21 mouse cellular contexts compared by ENCODE assay signal in genomic region chr5:107995936-107996335, GRCm38 (mm10). TPM values are rescaled to one million over a fixed set of nuclear protein-coding genes. Genes with fewer than 3 reads are reported as not detected.
DNase-seq lines count a peak whose midpoint lies in the region.
"Had no signal": no experiment of that assay in that cellular context is flagged by ENCODE, and none has a peak within 500 bp of the region (broad histone marks: within the 10 kb centered on the region; RNA-seq: fewer than 3 reads in every experiment).

No protein-coding gene starts in this region.

- H3K4me3 ChIP-seq in heart, embryonic 10.5 days: no peak overlapping the region
- no peak overlapping the region for H3K4me3 ChIP-seq in forebrain, embryonic 10.5 days
- H3K4me3 ChIP-seq: embryonic facial prominence, embryonic 15.5 days; heart, embryonic 13.5 days; hindbrain, embryonic 13.5 days; kidney, embryonic 15.5 days; left cerebral cortex, adult 2 months; limb, embryonic 10.5 days had no signal

- peak; percentile 0 for DNase-seq in cerebellum, adult 9-10 months
- no peak for DNase-seq in cerebellum, postnatal 4 days (ENCODE audit: low spot score in 2 of 2)
- DNase-seq in urinary bladder, postnatal 14 days (ENCODE audit: low spot score): peak; percentile 43
- DNase-seq in urinary bladder, adult 2 months (ENCODE audit: low spot score): no peak
- DNase-seq in adrenal gland, postnatal 10 days: peak; percentile 59
- no peak for DNase-seq in heart, embryonic 10.5 days (ENCODE audit: low spot score)
- DNase-seq in left cerebral cortex, adult 8-10 months (ENCODE audit: low spot score in 2 of 2): no peak
- no peak for DNase-seq in forebrain, embryonic 10.5 days (ENCODE audit: extremely low spot score, low spot score)
- DNase-seq: cerebellum, adult 11-12 months; cerebellum, postnatal 25 days; heart, adult 11 months; kidney, postnatal 4 days; layer of hippocampus, adult 9-11 months; retina, postnatal 1 day; thymus, postnatal 25 days had no signal

- no peaks in the 10 kb centered on the region for H3K36me3 ChIP-seq in heart, embryonic 10.5 days
- H3K36me3 ChIP-seq in forebrain, embryonic 10.5 days (replicated peaks): no peaks in the 10 kb centered on the region
- H3K36me3 ChIP-seq: embryonic facial prominence, embryonic 15.5 days; heart, embryonic 13.5 days; hindbrain, embryonic 13.5 days; kidney, embryonic 15.5 days; limb, embryonic 10.5 days had no signal

- no peaks in the 10 kb centered on the region for H3K27me3 ChIP-seq in heart, embryonic 10.5 days (ENCODE audit: insufficient read depth, poor library complexity, severe bottlenecking)
- no peaks in the 10 kb centered on the region for H3K27me3 ChIP-seq in forebrain, embryonic 10.5 days (ENCODE audit: poor library complexity, severe bottlenecking)
- H3K27me3 ChIP-seq: embryonic facial prominence, embryonic 15.5 days; heart, embryonic 13.5 days; hindbrain, embryonic 13.5 days; kidney, embryonic 15.5 days had no signal

- no peak overlapping the region for H3K27ac ChIP-seq in heart, embryonic 10.5 days
- H3K27ac ChIP-seq in forebrain, embryonic 10.5 days: no peak overlapping the region
- H3K27ac ChIP-seq: embryonic facial prominence, embryonic 15.5 days; heart, embryonic 13.5 days; hindbrain, embryonic 13.5 days; kidney, embryonic 15.5 days; left cerebral cortex, adult 2 months; limb, embryonic 10.5 days had no signal

- 80% methylated on average over 2 of the region's 2 CpGs for WGBS in heart, embryonic 10.5 days
- 97% methylated on average over 2 of the region's 2 CpGs for WGBS in forebrain, embryonic 10.5 days

- H3K9me3 ChIP-seq in heart, embryonic 10.5 days: no peaks in the 10 kb centered on the region
- H3K9me3 ChIP-seq in forebrain, embryonic 10.5 days: no peaks in the 10 kb centered on the region
- H3K9me3 ChIP-seq: embryonic facial prominence, embryonic 15.5 days; heart, embryonic 13.5 days; hindbrain, embryonic 13.5 days; kidney, embryonic 15.5 days; limb, embryonic 10.5 days had no signal

- H3K4me1 ChIP-seq in heart, embryonic 10.5 days: no peaks in the 10 kb centered on the region
- no peaks in the 10 kb centered on the region for H3K4me1 ChIP-seq in forebrain, embryonic 10.5 days
- H3K4me1 ChIP-seq: hindbrain, embryonic 13.5 days; limb, embryonic 10.5 days had no signal

RNA-seq across cellular contexts. Expression of gene Fam69a, which starts 9.1 kb away (rescaled TPM):
- polyA plus RNA-seq in urinary bladder, adult 2 months (2012; rRNA removed): 16.6 and 17.4 TPM in 2 replicates
- 10 to 100 TPM; 18.0 to 18.5 TPM for total RNA-seq in adrenal gland, postnatal 10 days (2021)
- polyA plus RNA-seq in heart, embryonic 10.5 days (2016; fragmentation: Nextera tagmentation; extraction: Ambion mirVana): 18.6 and 20.0 TPM in 2 replicates
- 10 to 100 TPM; 31.2 to 44.1 (median 36.6) TPM for total RNA-seq in left cerebral cortex, adult 8-10 months (2022)
- 16.2 and 16.6 TPM in 2 replicates for polyA plus RNA-seq in forebrain, embryonic 10.5 days (2016; fragmentation: Nextera tagmentation; extraction: Ambion mirVana)

Comparison
In these comparisons a context has a peak if more than half of its experiments do, and no peak if none do; other contexts are left out.
1. DNase-seq: peak in cerebellum, adult 9-10 months (single experiment), urinary bladder, postnatal 14 days (single experiment) and adrenal gland, postnatal 10 days (single experiment); none in cerebellum, postnatal 4 days (0 of 2), urinary bladder, adult 2 months (single experiment), heart, embryonic 10.5 days (single experiment), left cerebral cortex, adult 8-10 months (0 of 2) and forebrain, embryonic 10.5 days (single experiment).